In the genomic region with DNA sequence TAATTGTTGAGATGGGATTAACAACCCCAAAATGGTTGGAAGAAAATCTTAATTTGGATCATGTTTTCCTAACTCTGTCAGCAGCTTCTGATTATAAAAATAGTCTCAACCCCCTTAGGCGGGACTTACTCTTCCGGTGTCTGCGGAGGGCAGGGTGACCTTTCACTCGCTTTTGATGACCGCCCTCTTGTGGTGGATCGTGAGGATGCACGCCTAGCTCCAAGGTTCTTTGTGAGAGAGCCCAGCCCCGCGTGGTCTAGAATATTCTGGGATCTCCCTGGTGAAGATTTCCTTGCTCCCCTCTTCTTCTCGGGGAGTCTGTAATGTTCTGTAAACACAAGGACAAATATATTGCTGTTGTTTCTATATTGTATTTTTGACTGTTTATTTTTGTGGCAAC, we compare ENCODE assay signal across 8 mouse cellular contexts. TPM values are rescaled to one million over a fixed set of nuclear protein-coding genes. Genes with fewer than 3 reads are reported as not detected.
A peak's percentile ranks its signal among the peaks of the same experiment; 100 is the strongest.
DNase-seq lines count a peak whose midpoint lies in the region; ATAC-seq and TF ChIP-seq lines count a peak whose summit lies in the region.

No protein-coding gene starts in this region.

- H3K27ac ChIP-seq in cortical plate, adult 2 months (ENCODE audit: insufficient read depth, low read length), result no peak overlapping the region
- peak overlapping the region; percentile 45; the same call in 1 of the 2 replicates for H3K27ac ChIP-seq in left cerebral cortex, adult 2 months

- intact Hi-C loops in left cerebral cortex, adult 2 months (cut with DNase I), result loop anchor here (1.0 to 10.0 kb wide), 4 partner anchors 100 to 1130 kb away; partner anchors contain the start of genes Cdkal1 and Sox4

- H3K4me3 ChIP-seq in cortical plate, adult 2 months (ENCODE audit: insufficient read depth, low read length), result no peak overlapping the region
- peak overlapping the region; percentile 29 for H3K4me3 ChIP-seq in left cerebral cortex, adult 2 months

- peak; percentile 76 to 77 for DNase-seq in gastrocnemius, adult 8-10 months (ENCODE audit: low spot score in 2 of 2)
- DNase-seq in hindlimb bud, embryonic 11.5 days (ENCODE audit: extremely low spot score, low read depth, low spot score), result peak; percentile 85
- DNase-seq in left cerebral cortex, adult 2 months (ENCODE audit: extremely low spot score in 1 of 2, low spot score in 2 of 2), result peak; percentile 80
- DNase-seq in right cerebral cortex, adult 18-20 months, result peak; percentile 84
- peak; percentile 49 for DNase-seq in urinary bladder, adult 2 months (ENCODE audit: low spot score)

- TF ChIP-seq POLR2A in cortical plate, adult 2 months (IDR thresholded peaks at IDR 0.05; ENCODE audit: extremely low read depth, insufficient read depth, low read length), result no peak

- H3K4me1 ChIP-seq in cortical plate, adult 2 months (ENCODE audit: control insufficient read depth, insufficient read depth, low read length), result no peaks in the 10 kb centered on the region

- peak; percentile 79 for TF ChIP-seq CTCF in cortical plate, adult 2 months (IDR thresholded peaks at IDR 0.05; ENCODE audit: extremely low read depth, insufficient read depth, low read length)
- TF ChIP-seq CTCF in left cerebral cortex, adult 2 months (IDR thresholded peaks at IDR 0.05), result peak; percentile 92

- ATAC-seq in activated CD4-positive, CD25-positive, alpha-beta regulatory T cell, adult 4 months, result peak; percentile 99
- ATAC-seq in megakaryocyte, adult 5-6 weeks (ENCODE audit: poor library complexity, severe bottlenecking), result peak; percentile 100

RNA-seq across cellular contexts. Expression of gene Mboat1, which starts 51.3 kb away (rescaled TPM):
- 10 to 100 TPM; 13.2 to 16.1 TPM for polyA plus RNA-seq in activated CD4-positive, CD25-positive, alpha-beta regulatory T cell, adult 4 months (2017; shearing (Covaris generic))
- polyA plus RNA-seq in cortical plate, adult 2 months (2012; rRNA removed), result 2.8 and 3.2 TPM in 2 replicates
- 1 to 10 TPM in 2 of 4 experiments, under 1 TPM in 2; 0.80 to 2.8 (median 1.1) TPM for total RNA-seq in gastrocnemius, adult 8-10 months (2022)
- under 1 TPM; 0.75 to 0.91 TPM for total RNA-seq in left cerebral cortex, adult 2 months (2021)
- 19.1 and 19.8 TPM in 2 replicates for total RNA-seq in megakaryocyte, adult 5-6 weeks (2015)
- 13.5 and 15.2 TPM in 2 replicates for total RNA-seq in megakaryocyte, adult 5-6 weeks (2017)
- polyA plus RNA-seq in urinary bladder, adult 2 months (2012; rRNA removed), result 11.3 and 12.7 TPM in 2 replicates
